Mouse (Mus musculus): ENCODE results near the gene Gm10721. TPM values are rescaled to one million over a fixed set of nuclear protein-coding genes. Genes with fewer than 3 reads are reported as not detected.
A peak's percentile ranks its signal among the peaks of the same experiment; 100 is the strongest.
"Not testable (repeated sequence)": the region's sequence is repeated elsewhere in the genome, so short reads cannot be mapped to it uniquely, and the experiment has no call there.

The Gm10721 gene
- polyA plus RNA-seq, 1 experiment from 2014 or later = not detected

DNA sequence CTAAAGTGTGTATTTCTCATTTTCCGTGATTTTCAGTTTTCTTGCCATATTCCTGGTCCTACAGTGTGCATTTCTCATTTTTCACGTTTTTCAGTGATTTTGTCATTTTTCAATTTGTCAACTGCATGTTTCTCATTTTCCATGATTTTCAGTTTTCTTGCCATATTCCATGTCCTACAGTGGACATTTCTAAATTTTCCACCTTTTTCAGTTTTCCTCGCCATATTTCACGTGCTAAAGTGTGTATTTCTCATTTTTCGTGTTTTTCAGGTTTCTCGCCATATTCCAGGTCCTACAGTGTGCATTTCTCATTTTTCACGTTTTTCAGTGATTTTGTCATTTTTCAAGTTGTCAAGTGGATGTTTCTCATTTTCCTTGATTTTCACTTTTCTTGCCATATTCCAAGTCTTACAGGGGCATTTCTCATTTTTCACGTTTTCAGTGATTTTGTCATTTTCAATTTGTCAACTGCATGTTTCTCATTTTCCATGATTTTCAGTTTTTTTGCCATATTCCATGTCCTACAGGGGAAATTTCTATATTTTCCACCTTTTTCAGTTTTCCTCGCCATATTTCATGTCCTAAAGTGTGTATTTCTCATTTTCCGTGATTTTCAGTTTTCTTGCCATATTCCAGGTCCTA, 17.9 kb downstream of the Gm10721 start:
- H3K27ac ChIP-seq (ENCODE audit: low read depth, low read length); H3K9me3 ChIP-seq (replicated peaks; ENCODE audit: control insufficient read depth, low read length); H3K4me1 ChIP-seq (ENCODE audit: control insufficient read depth, insufficient read depth, low read length); H3K36me3 ChIP-seq (ENCODE audit: control insufficient read depth, insufficient read depth, low read length); H3K4me2 ChIP-seq; H3K9ac ChIP-seq (ENCODE audit: low read depth, low read length); H3K27me3 ChIP-seq (ENCODE audit: control insufficient read depth, insufficient read depth, low read length); H3K4me3 ChIP-seq (ENCODE audit: low read depth, low read length): not testable (repeated sequence)
- ATAC-seq (replicated peaks; ENCODE audit: insufficient number of reproducible peaks, low FRiP score, low TSS enrichment) = 0 out of 2 replicates have a peak, but pooled peaks have one; percentile 37
- WGBS (ENCODE audit: insufficient replicate concordance) = 53% methylated on average over 2 of the region's 10 CpGs

DNA sequence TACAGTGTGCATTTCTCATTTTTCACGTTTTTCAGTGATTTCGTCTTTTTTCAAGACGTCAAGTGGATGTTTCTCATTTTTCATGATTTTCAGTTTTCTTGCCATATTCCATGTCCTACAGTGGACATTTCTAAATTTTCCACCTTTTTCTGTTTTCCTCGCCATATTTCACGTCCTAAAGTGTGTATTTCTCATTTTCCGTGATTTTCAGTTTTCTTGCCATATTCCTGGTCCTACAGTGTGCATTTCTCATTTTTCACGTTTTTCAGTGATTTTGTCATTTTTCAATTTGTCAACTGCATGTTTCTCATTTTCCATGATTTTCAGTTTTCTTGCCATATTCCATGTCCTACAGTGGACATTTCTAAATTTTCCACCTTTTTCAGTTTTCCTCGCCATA, 21.4 kb downstream of the Gm10721 start, which contains the start of gene Gm17535:
Gm17535 (plus strand) TSS at position 301 of the 400 bp plus-strand sequence.
- not testable (repeated sequence) for H3K4me2 ChIP-seq; H3K4me3 ChIP-seq (ENCODE audit: low read depth, low read length); H3K27me3 ChIP-seq (ENCODE audit: control insufficient read depth, insufficient read depth, low read length); H3K36me3 ChIP-seq (ENCODE audit: control insufficient read depth, insufficient read depth, low read length); ATAC-seq (replicated peaks; ENCODE audit: insufficient number of reproducible peaks, low FRiP score, low TSS enrichment); H3K27ac ChIP-seq (ENCODE audit: low read depth, low read length); H3K4me1 ChIP-seq (ENCODE audit: control insufficient read depth, insufficient read depth, low read length); H3K9me3 ChIP-seq (replicated peaks; ENCODE audit: control insufficient read depth, low read length); H3K9ac ChIP-seq (ENCODE audit: low read depth, low read length)
- WGBS (ENCODE audit: insufficient replicate concordance) = no CpG with 5 or more reads among the region's 8 CpGs

DNA sequence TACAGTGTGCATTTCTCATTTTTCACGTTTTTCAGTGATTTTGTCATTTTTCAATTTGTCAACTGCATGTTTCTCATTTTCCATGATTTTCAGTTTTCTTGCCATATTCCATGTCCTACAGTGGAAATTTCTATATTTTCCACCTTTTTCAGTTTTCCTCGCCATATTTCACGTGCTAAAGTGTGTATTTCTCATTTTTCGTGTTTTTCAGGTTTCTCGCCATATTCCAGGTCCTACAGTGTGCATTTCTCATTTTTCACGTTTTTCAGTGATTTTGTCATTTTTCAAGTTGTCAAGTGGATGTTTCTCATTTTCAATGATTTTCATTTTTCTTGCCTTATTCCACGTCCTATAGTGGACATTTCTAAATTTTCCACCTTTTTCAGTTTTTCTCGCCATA, 23.6 kb downstream of the Gm10721 start, which contains the start of gene Gm10715:
Gm10715 (plus strand) TSS at position 301 of the 400 bp plus-strand sequence.
- H3K9me3 ChIP-seq (replicated peaks; ENCODE audit: control insufficient read depth, low read length); H3K27ac ChIP-seq (ENCODE audit: low read depth, low read length); H3K4me3 ChIP-seq (ENCODE audit: low read depth, low read length); H3K4me2 ChIP-seq; H3K27me3 ChIP-seq (ENCODE audit: control insufficient read depth, insufficient read depth, low read length); H3K9ac ChIP-seq (ENCODE audit: low read depth, low read length); H3K36me3 ChIP-seq (ENCODE audit: control insufficient read depth, insufficient read depth, low read length); H3K4me1 ChIP-seq (ENCODE audit: control insufficient read depth, insufficient read depth, low read length); ATAC-seq (replicated peaks; ENCODE audit: insufficient number of reproducible peaks, low FRiP score, low TSS enrichment): not testable (repeated sequence)
- 72% methylated on average over 6 of the region's 8 CpGs for WGBS (ENCODE audit: insufficient replicate concordance)

DNA sequence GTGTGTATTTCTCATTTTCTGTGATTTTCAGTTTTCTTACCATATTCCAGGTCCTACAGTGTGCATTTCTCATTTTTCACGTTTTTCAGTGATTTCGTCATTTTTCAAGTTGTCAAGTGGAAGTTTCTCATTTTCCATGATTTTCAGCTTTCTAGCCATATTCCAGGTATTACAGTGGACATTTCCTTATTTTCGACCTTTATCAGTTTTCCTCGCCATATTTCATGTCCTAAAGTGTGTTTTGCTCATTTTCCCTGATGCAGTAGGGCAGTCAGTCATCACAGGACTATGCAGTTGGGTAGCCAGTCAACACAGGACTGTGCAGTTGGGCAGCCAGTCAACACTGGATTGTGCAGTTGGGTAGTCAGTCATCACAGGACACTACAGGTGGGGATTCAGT, 25.2 kb downstream of the Gm10721 start:
- H3K9ac ChIP-seq (ENCODE audit: low read depth, low read length); H3K9me3 ChIP-seq (replicated peaks; ENCODE audit: control insufficient read depth, low read length); H3K36me3 ChIP-seq (ENCODE audit: control insufficient read depth, insufficient read depth, low read length); H3K4me3 ChIP-seq (ENCODE audit: low read depth, low read length); H3K27me3 ChIP-seq (ENCODE audit: control insufficient read depth, insufficient read depth, low read length); H3K4me1 ChIP-seq (ENCODE audit: control insufficient read depth, insufficient read depth, low read length); H3K27ac ChIP-seq (ENCODE audit: low read depth, low read length); ATAC-seq (replicated peaks; ENCODE audit: insufficient number of reproducible peaks, low FRiP score, low TSS enrichment); H3K4me2 ChIP-seq: not testable (repeated sequence)
- 53% methylated on average over 4 of the region's 4 CpGs for WGBS (ENCODE audit: insufficient replicate concordance)

Small RNA genes lying within 50 kb of the gene (microRNA-seq; reads per million reads assigned to microRNA genes)
- gene Mir101c (ENCODE audit: borderline number of aligned reads) = not detected

Other genes starting within 250 kb of the Gm10721 start
- gene Gm10722, start 12.2 kb upstream of the Gm10721 start, polyA plus RNA-seq (2014; fragmentation: Nextera tagmentation; extraction: Ambion mirVana) = not detected in 2 replicates
- not detected in 2 replicates for gene Gm11168, start 9.8 kb upstream of the Gm10721 start, polyA plus RNA-seq (2014; fragmentation: Nextera tagmentation; extraction: Ambion mirVana)
- gene Gm10720, start 2.5 kb downstream of the Gm10721 start, polyA plus RNA-seq (2014; fragmentation: Nextera tagmentation; extraction: Ambion mirVana) = not detected in 2 replicates
- not detected in 2 replicates for gene Gm10719, start 4.3 kb downstream of the Gm10721 start, polyA plus RNA-seq (2014; fragmentation: Nextera tagmentation; extraction: Ambion mirVana)
- not detected in 2 replicates for gene Gm10718, start 10.4 kb downstream of the Gm10721 start, polyA plus RNA-seq (2014; fragmentation: Nextera tagmentation; extraction: Ambion mirVana)
- gene Gm10717, start 12.3 kb downstream of the Gm10721 start, polyA plus RNA-seq (2014; fragmentation: Nextera tagmentation; extraction: Ambion mirVana) = not detected in 2 replicates
- gene Gm17535, start 21.5 kb downstream of the Gm10721 start, polyA plus RNA-seq (2014; fragmentation: Nextera tagmentation; extraction: Ambion mirVana) = not detected in 2 replicates
- gene Gm10715, start 23.7 kb downstream of the Gm10721 start, polyA plus RNA-seq (2014; fragmentation: Nextera tagmentation; extraction: Ambion mirVana) = not detected in 2 replicates